Mouse (Mus musculus) ZHBTc4 (cell line): ENCODE results near the gene Pnkp.
A peak's percentile ranks its signal among the peaks of the same experiment; 100 is the strongest.
"Not testable (repeated sequence)": the region's sequence is repeated elsewhere in the genome, so short reads cannot be mapped to it uniquely, and the experiment has no call there.

Experiments
- DNase-seq: peaks from one replicate; pipeline ENCODE4 v3.0.0-alpha.2; 2011; ENCODE audit warnings: low read depth, low spot score

The Pnkp gene

GRCm38 (mm10) chr7:44869697-44870528, 13.0 kb downstream of the Pnkp start, which contains the start of gene Ptov1:
Ptov1 (minus strand) TSS chr7:44869788.
- DNase-seq, result peak; percentile 98

DNA sequence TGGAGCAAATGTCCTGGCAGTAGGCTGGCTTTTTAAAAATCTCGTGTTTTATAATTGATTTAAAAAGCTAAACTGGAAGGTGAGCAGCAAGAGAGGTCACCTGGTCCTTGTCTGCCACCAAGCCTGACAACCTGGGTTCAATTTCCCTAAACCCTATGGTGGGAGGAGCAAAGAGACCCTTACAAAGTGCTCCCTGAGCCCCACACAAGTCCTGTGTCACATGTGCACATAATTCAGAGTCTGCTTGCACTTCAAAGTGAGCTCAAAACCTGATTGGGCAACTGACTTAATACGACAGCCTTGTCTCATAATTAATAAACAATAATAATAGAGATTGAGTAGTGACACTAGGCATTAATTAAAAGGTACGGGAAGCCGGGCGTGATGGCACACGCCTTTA, 13.7 kb downstream of the Pnkp start:
- DNase-seq, result no peak

DNA sequence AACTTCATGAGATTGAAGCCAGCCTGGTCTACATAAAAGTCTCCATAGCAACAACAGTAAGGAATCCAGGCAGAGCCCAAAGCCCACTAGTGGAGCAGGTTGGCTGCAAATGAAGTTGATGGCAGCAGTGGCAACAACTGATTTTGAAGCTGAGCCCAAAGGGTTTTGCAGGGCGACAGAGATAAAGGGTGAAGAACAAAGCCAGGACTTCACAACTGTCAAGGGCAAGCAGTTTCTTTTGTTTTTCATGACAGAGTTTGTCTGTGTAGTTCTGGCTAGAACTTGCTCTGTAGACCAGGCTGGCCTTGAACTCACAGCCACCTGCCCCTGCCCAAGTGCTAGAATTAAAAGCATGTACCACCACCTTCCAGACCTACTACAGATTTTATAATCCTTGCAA, 14.2 kb downstream of the Pnkp start:
- DNase-seq, result peak; percentile 72

DNA sequence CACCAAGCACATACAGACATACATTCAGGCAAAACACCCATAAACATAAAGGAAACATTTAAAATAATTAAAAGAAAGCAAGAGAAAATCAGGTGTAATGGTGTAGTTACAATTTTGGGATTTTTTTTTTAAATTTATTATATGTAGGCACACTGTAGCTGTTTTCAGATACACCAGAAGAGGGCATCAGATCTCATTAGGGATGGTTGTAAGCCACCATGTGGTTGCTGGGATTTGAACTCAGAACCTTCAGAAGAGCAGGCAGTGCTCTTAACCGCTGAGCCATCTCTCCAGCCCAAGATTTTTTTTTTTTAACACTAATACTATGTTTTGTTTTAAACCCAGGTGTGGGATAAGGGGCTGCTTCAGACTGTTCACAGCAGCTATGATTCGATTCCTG, 14.8 kb downstream of the Pnkp start:
- not testable (repeated sequence) for DNase-seq

DNA sequence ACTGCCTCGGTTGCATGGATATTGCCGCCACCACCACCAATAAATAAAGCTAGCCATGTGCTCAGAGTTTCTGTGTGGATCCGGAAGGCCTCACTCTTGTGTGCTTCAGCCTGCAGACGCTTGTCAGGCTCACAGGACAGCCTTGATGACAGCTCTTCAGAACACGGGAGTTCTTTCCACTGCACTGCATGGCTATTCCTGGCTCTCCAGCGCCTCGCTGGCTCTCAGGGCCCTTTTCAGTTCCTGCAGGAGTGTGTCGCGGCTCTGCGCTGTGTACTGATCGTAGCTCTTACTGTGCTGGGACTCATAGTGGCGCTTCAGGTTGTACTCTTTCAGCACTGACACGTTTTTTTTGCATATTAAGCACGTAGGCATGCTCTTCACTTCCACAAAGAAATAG, 20.9 kb downstream of the Pnkp start:
- no peak for DNase-seq

DNA sequence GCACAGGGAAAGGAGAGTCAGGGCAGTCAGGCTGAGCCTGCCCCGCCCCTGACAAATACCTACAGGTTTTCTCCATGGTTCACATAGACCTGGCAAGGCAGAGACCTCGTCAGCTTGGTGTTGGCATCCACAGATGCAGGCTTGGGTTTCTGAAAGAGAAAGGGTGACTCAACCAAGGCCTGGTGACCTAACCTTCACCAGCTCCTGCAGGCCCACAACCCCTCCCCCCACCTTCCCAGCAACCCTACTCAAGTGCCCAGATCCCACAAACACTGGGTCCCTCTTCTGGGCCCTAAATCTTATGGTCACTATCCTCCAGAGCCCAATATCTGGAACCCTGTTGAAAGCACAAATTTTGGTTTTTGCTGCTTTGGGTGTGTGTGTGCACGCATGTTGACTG, 26.1 kb downstream of the Pnkp start:
- DNase-seq, result no peak

GRCm38 (mm10) chr7:44884637-44885036, 27.7 kb downstream of the Pnkp start:
- DNase-seq, result no peak

DNA sequence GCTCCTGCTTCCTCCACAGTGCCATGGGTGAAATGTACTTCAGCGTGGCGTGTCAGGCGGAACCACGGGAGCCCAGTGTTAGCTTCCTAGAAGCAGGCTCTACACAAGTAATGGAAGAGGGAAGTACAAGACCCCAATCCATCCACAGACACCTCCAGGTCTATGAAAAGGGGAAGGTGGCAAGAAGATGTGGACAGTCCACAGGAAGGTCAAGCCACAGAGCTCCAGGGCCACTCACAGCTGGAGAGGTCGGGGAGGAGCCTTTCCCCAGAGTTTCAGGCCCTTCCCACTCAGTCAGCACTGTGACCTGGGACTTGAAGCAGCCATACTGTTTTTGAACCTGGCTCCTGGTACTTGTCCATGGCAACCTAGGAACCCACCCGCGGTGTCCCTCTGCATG, 30.0 kb downstream of the Pnkp start:
- DNase-seq, result no peak

- no peak for DNase-seq
Measured at GRCm38 (mm10) chr7:44888256-44889105, 31.5 kb downstream of the Pnkp start.

- DNase-seq, result no peak
Measured at GRCm38 (mm10) chr7:44890180-44890579, 33.2 kb downstream of the Pnkp start.

- no peak for DNase-seq
Measured at GRCm38 (mm10) chr7:44890737-44891136, 33.8 kb downstream of the Pnkp start.

DNA sequence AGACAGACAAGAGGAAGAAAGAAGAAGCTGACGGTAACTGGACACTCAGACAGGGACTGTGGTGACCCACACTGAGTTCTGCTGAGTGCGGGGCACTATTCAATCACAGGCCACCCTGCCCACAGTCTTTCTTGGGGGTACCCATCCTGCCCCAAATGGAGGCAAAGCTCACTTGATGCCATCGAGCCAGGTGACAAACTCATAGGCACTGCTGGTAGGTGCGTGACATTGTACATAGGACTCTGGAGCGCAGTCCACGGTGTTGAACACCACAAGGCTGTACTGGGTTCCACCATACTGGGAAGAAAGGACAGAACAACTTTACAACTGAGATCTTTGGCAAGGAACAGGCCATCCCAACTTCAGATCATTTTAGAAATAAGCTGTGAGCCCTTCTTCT, 34.7 kb downstream of the Pnkp start:
- no peak for DNase-seq

- DNase-seq, result peak; percentile 94
Measured at GRCm38 (mm10) chr7:44892276-44892921, 35.5 kb downstream of the Pnkp start, which contains the start of gene Med25. Med25 (minus strand) TSS chr7:44892712.

GRCm38 (mm10) chr7:44893197-44893596, 36.3 kb downstream of the Pnkp start:
- no peak for DNase-seq

DNA sequence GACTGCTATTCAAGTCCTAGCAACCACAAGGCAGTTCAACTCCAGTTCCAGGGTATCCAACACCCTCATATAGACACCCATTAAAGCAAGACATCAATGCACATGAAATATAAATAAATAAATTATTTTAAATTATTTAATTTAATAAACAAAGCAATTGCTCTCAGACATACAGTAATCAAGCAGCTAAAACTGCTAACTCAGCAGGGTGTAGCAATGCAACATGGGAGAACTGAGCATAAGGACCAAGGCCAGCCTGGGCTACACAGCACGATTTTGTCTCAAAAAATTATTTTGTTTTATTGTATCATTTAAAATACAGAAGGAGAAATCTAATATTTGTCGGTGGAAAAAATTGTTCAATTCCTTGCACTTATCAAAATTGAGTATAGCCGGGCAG, 37.2 kb downstream of the Pnkp start:
- DNase-seq, result no peak

- DNase-seq, result no peak
Measured at GRCm38 (mm10) chr7:44895206-44895592, 38.3 kb downstream of the Pnkp start.

DNA sequence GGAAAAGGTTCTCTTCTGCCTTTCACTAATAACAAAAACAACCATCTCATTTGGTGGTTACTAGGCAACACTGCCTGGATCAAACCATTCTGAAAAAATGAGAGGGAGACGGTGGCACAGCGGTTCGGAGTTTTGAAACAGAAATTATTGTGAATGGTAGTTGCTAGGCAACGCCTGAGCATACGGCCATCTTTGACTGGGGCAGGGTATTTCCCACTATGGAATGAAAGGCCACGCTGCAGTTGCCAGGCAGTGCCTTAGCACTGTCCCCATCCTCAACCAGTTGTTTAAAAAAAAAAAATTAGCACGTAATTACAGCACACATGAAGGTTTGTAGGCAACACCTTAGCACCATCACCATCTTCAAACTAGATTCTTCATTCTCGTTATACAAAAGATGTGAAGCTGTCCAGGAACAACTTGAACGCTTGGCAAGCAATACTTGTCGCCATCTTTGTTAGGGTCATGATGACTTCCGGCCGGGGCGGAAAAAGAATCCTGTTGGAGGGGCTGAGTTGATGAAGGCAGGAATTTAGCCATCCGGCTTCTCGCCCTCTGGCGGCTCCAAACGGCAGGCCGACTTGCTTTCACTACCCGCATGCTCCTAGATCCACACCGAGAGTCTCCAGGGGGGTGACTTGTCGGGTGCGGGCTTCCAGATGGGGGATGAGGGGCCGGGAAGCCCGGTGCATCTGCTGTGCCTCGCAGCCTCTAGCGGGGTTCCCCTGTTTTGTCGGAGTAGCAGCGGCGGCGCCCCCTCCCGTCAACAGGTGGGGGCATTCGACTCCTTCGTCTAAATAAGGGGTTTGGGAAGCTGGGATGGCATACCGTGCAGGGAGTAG, 38.9 kb downstream of the Pnkp start, which contains the start of gene Fuz:
Gene Fuz (plus strand): TSS at position 487 of the 842 bp plus-strand sequence.
- peak; percentile 98 for DNase-seq

DNA sequence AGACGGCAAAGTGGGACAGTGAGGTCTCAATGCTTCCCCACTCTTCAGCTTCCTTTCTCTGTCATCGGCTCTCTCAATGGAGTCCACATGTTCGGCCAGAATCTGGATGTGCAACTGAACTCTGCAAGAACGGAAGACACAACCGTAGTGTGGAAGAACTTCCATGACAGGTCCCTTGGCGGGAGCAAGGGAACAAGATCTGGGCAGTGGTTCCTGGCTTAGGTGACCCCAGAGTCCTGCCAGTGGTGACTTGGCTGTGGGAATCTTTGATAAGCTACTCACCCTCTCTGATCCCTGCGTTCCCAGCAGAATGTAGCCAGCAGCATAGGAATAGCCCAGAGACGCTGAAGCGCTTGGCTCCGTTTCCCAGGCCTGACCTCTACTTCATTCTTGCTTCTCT, 39.6 kb downstream of the Pnkp start:
- no peak for DNase-seq

DNA sequence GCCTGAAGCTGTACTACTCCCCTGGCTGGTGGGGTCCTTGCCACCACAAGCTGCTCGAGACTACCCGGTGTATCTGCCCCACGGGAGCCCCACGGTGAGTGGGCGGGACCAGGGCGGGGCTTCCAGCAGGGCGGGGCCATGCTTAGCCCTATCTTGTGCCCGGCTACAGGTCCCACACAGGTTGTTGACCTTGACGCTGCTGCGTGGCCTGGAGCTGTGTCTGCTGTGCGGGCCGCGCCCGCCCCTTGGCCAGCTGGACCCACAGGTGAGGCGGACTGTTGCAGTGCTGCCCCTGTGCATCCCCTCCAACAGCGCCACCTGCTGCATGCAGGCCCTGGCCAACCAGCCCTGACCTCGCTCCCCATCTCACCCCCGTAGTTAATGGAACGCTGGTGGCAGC, 41.7 kb downstream of the Pnkp start:
- peak; percentile 84 for DNase-seq

GRCm38 (mm10) chr7:44900632-44901031, 43.7 kb downstream of the Pnkp start:
- no peak for DNase-seq

DNA sequence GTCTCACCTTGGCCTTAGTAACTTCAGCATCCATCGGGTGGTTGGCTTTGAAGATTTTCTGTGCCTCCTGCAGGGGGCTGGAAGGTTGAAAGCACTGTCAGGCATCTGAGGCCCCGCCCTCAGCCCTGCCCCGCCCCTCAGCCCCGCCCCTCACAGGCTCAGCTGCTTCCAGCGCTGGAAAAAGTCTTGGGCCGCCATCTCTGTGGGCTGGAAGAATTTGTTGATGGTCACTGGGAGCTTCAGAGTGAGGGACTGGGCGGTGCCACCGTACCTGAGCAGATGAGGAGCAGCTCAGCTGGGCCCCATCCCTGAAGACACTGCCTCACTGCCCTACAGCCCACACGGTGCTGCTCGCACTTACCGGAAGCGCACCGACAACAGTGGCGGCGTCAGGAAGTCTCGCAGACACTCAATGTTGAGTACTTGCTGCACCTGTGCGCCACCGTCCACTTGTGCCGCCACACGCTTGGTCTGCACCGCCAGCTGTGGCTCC, 44.3 kb downstream of the Pnkp start:
- peak; percentile 90 for DNase-seq
